Mouse (Mus musculus) heart, embryonic 14.5 days (tissue): ENCODE measurements around the gene Tomm7. TPM values are rescaled to one million over a fixed set of nuclear protein-coding genes. Genes with fewer than 3 reads are reported as not detected.
"Not testable (repeated sequence)": the region's sequence is repeated elsewhere in the genome, so short reads cannot be mapped to it uniquely, and the experiment has no call there.

Experiments used
- ATAC-seq: fragments of 200-750 bp; cut with Nextera tagmentation; 2 replicates; pipeline ENCODE4 v1.8.0; 2017; ENCODE audit warnings: low read depth, moderate TSS enrichment; ENCODE audit not compliant: insufficient number of reproducible peaks, insufficient read depth, low FRiP score
- H3K27ac ChIP-seq, 2 experiments: fragments of 200-500 bp in 1 of 2; fragments of 300-500 bp in 1 of 2; sonication (generic) in 1 of 2; replicated peaks in 1 of 2; 2 replicates each; pipeline ENCODE4 v1.5.1; 2012 to 2014; ENCODE audit warnings: low read depth in 2 of 2, low read length in 2 of 2, control low read depth in 1 of 2, mild to moderate bottlenecking in 1 of 2, mixed read lengths in 1 of 2; ENCODE audit not compliant: control insufficient read depth in 1 of 2, insufficient read depth in 1 of 2
- H3K27me3 ChIP-seq: fragments of 300-500 bp; sonication (generic); 2 replicates; pipeline ENCODE4 v1.6.1; 2014; ENCODE audit warnings: mild to moderate bottlenecking, low read length, control low read depth; ENCODE audit not compliant: control insufficient read depth, insufficient read depth
- H3K36me3 ChIP-seq: fragments of 300-500 bp; sonication (generic); 2 replicates; pipeline ENCODE4 v1.6.1; 2014; ENCODE audit warnings: mild to moderate bottlenecking, control low read depth, low read length, mixed read lengths; ENCODE audit not compliant: control insufficient read depth, insufficient read depth
- H3K4me1 ChIP-seq, 2 experiments: fragments of 200-500 bp in 1 of 2; fragments of 300-500 bp in 1 of 2; sonication (generic) in 1 of 2; 2 replicates each; pipeline ENCODE4 v1.6.1; 2012 to 2014; ENCODE audit warnings: low read length in 2 of 2, control low read depth in 1 of 2, mixed read lengths in 1 of 2; ENCODE audit not compliant: control insufficient read depth in 2 of 2, insufficient read depth in 2 of 2
- H3K4me2 ChIP-seq: fragments of 300-500 bp; sonication (generic); 2 replicates; pipeline ENCODE4 v1.6.1; 2014; ENCODE audit warnings: mild to moderate bottlenecking, low read length
- H3K4me3 ChIP-seq, 2 experiments: fragments of 200-500 bp in 1 of 2; fragments of 300-500 bp in 1 of 2; sonication (generic) in 1 of 2; 2 replicates each; pipeline ENCODE4 v1.5.1; 2012 to 2014; ENCODE audit warnings: low read length in 2 of 2, mild to moderate bottlenecking in 2 of 2, control low read depth in 1 of 2, low read depth in 1 of 2, moderate library complexity in 1 of 2; ENCODE audit not compliant: control insufficient read depth in 1 of 2, insufficient read depth in 1 of 2
- H3K9ac ChIP-seq: fragments of 300-500 bp; sonication (generic); 2 replicates; pipeline ENCODE4 v1.6.1; 2014; ENCODE audit warnings: mild to moderate bottlenecking, low read length
- H3K9me3 ChIP-seq: fragments of 300-500 bp; sonication (generic); 2 replicates; pipeline ENCODE4 v1.6.1; 2016; ENCODE audit warnings: low read length, control low read depth; ENCODE audit not compliant: control insufficient read depth
- WGBS: fragments of 180-500 bp; shearing (Covaris S2); extraction: QIAGEN DNeasy Blood & Tissue Kit; methylation state at CpG from one replicate; pipeline ENCODE4 v1.1.7; 2014; 5-methylcytosine and 5-hydroxymethylcytosine counted together
- polyA plus RNA-seq: library from polyadenylated mRNA; unstranded; fragments of >200 nt; fragmentation: Nextera tagmentation; extraction: Ambion mirVana; gene quantifications from 2 replicates; pipeline ENCODE4 v1.2.1, GENCODE M21; 2014

Gene Tomm7
- polyA plus RNA-seq, 1 experiment from 2014 or later = 120 TPM

- Histone ChIP-seq H3K27ac (no peak overlapping the region), H3K36me3 (peaks cover 48% of the 10 kb centered on the region), H3K27me3 (no peaks in the 10 kb centered on the region), H3K4me1 (peaks cover 6 to 14% of the 10 kb centered on the region in 2 experiments), H3K9me3 (no peaks in the 10 kb centered on the region), H3K9ac (no peak overlapping the region), H3K4me2 (no peak overlapping the region), H3K4me3 (no peak overlapping the region)
- 96% methylated on average over 1 of the region's 1 CpGs for WGBS
- ATAC-seq = no peak
Measured at GRCm38 (mm10) chr5:23859087-23859718, 15.2 kb upstream of the Tomm7 start.

- H3K9ac ChIP-seq = no peak overlapping the region
- peaks cover 54% of the 10 kb centered on the region for H3K36me3 ChIP-seq
- H3K27ac ChIP-seq = no peak overlapping the region
- H3K4me3 ChIP-seq = no peak overlapping the region
- WGBS = 75% methylated on average over 7 of the region's 7 CpGs
- ATAC-seq = no peak
- no peak overlapping the region for H3K4me2 ChIP-seq
- H3K4me1 ChIP-seq = peaks cover 3 to 9% of the 10 kb centered on the region in 2 experiments
- no peaks in the 10 kb centered on the region for H3K9me3 ChIP-seq
- H3K27me3 ChIP-seq = no peaks in the 10 kb centered on the region
Measured at GRCm38 (mm10) chr5:23858643-23859042, 14.7 kb upstream of the Tomm7 start.

GRCm38 (mm10) chr5:23858001-23858400 is 14.0 kb upstream of the Tomm7 start:
- Histone ChIP-seq H3K36me3 (peaks cover 60% of the 10 kb centered on the region), H3K4me1 (peaks cover 0 to 4% of the 10 kb centered on the region in 2 experiments; a peak in 1 of 4 replicates), H3K4me3 (no peak overlapping the region), H3K9ac (no peak overlapping the region), H3K27ac (no peak overlapping the region), H3K9me3 (no peaks in the 10 kb centered on the region), H3K4me2 (no peak overlapping the region), H3K27me3 (no peaks in the 10 kb centered on the region)
- ATAC-seq = no peak
- WGBS = 62% methylated on average over 3 of the region's 3 CpGs

GRCm38 (mm10) chr5:23857189-23857588 is 13.2 kb upstream of the Tomm7 start:
- H3K36me3 ChIP-seq = peaks cover 68% of the 10 kb centered on the region
- no peak overlapping the region for H3K4me3 ChIP-seq

GRCm38 (mm10) chr5:23856164-23856563 is 12.2 kb upstream of the Tomm7 start:
- no peak for ATAC-seq
- Histone ChIP-seq H3K4me1 (peaks cover 0 to 6% of the 10 kb centered on the region in 2 experiments; a peak in 2 of 4 replicates), H3K9me3 (no peaks in the 10 kb centered on the region), H3K27ac (no peak overlapping the region), H3K27me3 (no peaks in the 10 kb centered on the region), H3K4me3 (no peak overlapping the region), H3K36me3 (peaks cover 70% of the 10 kb centered on the region), H3K4me2 (no peak overlapping the region), H3K9ac (no peak overlapping the region)
- 96% methylated on average over 1 of the region's 1 CpGs for WGBS

More at GRCm38 (mm10) chr5:23857189-23857588, 13.2 kb upstream of the Tomm7 start:
- Histone ChIP-seq H3K27me3 (no peaks in the 10 kb centered on the region), H3K4me2 (no peak overlapping the region), H3K4me1 (peaks cover 0 to 4% of the 10 kb centered on the region in 2 experiments; a peak in 1 of 4 replicates), H3K9ac (no peak overlapping the region), H3K9me3 (no peaks in the 10 kb centered on the region), H3K27ac (no peak overlapping the region)
- no peak for ATAC-seq

- Histone ChIP-seq H3K27ac (no peak overlapping the region), H3K9me3 (no peaks in the 10 kb centered on the region), H3K9ac (no peak overlapping the region), H3K4me2 (no peak overlapping the region), H3K4me1 (peaks cover 0 to 6% of the 10 kb centered on the region in 2 experiments; a peak in 2 of 4 replicates), H3K4me3 (no peak overlapping the region), H3K36me3 (peaks cover 69% of the 10 kb centered on the region), H3K27me3 (no peaks in the 10 kb centered on the region)
- 94% methylated on average over 6 of the region's 6 CpGs for WGBS
- ATAC-seq = no peak
Measured at GRCm38 (mm10) chr5:23855484-23855883, 11.5 kb upstream of the Tomm7 start.

GRCm38 (mm10) chr5:23852916-23853315 is 9.0 kb upstream of the Tomm7 start:
- not testable (repeated sequence) for H3K27me3 ChIP-seq, ATAC-seq, H3K9me3 ChIP-seq, H3K4me1 ChIP-seq, H3K9ac ChIP-seq, H3K4me3 ChIP-seq, H3K4me2 ChIP-seq, H3K27ac ChIP-seq
- 88% methylated on average over 1 of the region's 1 CpGs for WGBS
- peaks cover 59% of the 10 kb centered on the region for H3K36me3 ChIP-seq

GRCm38 (mm10) chr5:23851160-23851555 is 7.2 kb upstream of the Tomm7 start:
- H3K9ac ChIP-seq = peak overlapping the region; percentile 83
- WGBS = 7% methylated on average over 4 of the region's 4 CpGs
- not testable (repeated sequence) for ATAC-seq, H3K9me3 ChIP-seq, H3K4me1 ChIP-seq, H3K27me3 ChIP-seq
- H3K4me3 ChIP-seq = peak overlapping the region; percentile 57 to 67
- H3K27ac ChIP-seq = peak overlapping the region; percentile 30 to 61; a peak in 3 of 4 replicates
- H3K4me2 ChIP-seq = peak overlapping the region; percentile 78
- H3K36me3 ChIP-seq = peaks cover 42% of the 10 kb centered on the region
